Mouse (Mus musculus) ES-Bruce4 (cell line): Measurements from ENCODE around the gene Cflar. TPM values are rescaled to one million over a fixed set of nuclear protein-coding genes. Genes with fewer than 3 reads are reported as not detected.
"Not testable (repeated sequence)": the region's sequence is repeated elsewhere in the genome, so short reads cannot be mapped to it uniquely, and the experiment has no call there.

Experiments
- H3K27ac ChIP-seq: 2 replicates; pipeline ENCODE4 v1.5.1; 2012; ENCODE audit warnings: low read length, inconsistent platforms; ENCODE audit not compliant: insufficient read depth
- H3K27me3 ChIP-seq: 2 replicates; pipeline ENCODE4 v1.6.1; 2012; ENCODE audit warnings: mild to moderate bottlenecking, low read length, inconsistent platforms; ENCODE audit not compliant: control insufficient read depth, poor library complexity, insufficient read depth, severe bottlenecking
- H3K36me3 ChIP-seq: 2 replicates; pipeline ENCODE4 v1.6.1; 2012; ENCODE audit warnings: inconsistent platforms, mild to moderate bottlenecking, low read length, moderate library complexity; ENCODE audit not compliant: control insufficient read depth, poor library complexity, insufficient read depth, severe bottlenecking
- H3K4me1 ChIP-seq: one replicate; pipeline ENCODE4 v1.8.1; 2011; ENCODE audit warnings: low read length; ENCODE audit not compliant: control insufficient read depth, insufficient read depth
- H3K4me3 ChIP-seq: 2 replicates; pipeline ENCODE4 v1.5.1; 2011; ENCODE audit warnings: low read depth, mild to moderate bottlenecking, low read length
- H3K9ac ChIP-seq: 2 replicates; pipeline ENCODE4 v1.6.1; 2012; ENCODE audit warnings: low read depth, mild to moderate bottlenecking, inconsistent platforms; ENCODE audit not compliant: poor library complexity, severe bottlenecking
- H3K9me3 ChIP-seq: replicated peaks from 2 replicates; pipeline ENCODE4 v1.6.1; 2012; ENCODE audit warnings: mild to moderate bottlenecking, low read length, inconsistent platforms; ENCODE audit not compliant: control insufficient read depth, poor library complexity, insufficient read depth, severe bottlenecking
- CTCF ChIP-seq: IDR thresholded peaks from one replicate; pipeline ENCODE4 v1.8.1; 2011; ENCODE audit warnings: low read depth, low read length
- EP300 ChIP-seq: IDR thresholded peaks from 2 replicates; pipeline ENCODE4 v1.6.1; 2011; ENCODE audit warnings: low read depth, low read length; ENCODE audit not compliant: insufficient read depth
- POLR2A ChIP-seq: IDR thresholded peaks from one replicate; pipeline ENCODE4 v1.8.1; 2011; ENCODE audit warnings: low read length; ENCODE audit not compliant: insufficient read depth
- polyA plus RNA-seq: library from polyadenylated mRNA; stranded (reverse); fragments of >200 nt; gene quantifications from 2 replicates; pipeline ENCODE4 v1.2.4, GENCODE M21; 2011; ENCODE audit warnings: low read depth; ENCODE audit not compliant: missing spikeins, insufficient read depth, insufficient read length

The Cflar gene
- polyA plus RNA-seq, 1 experiment: 14.1 TPM

- Histone ChIP-seq H3K9me3 (peaks cover 17% of the 10 kb centered on the region), H3K27ac (no peak within 1 kb of the TSS), H3K9ac (peak within 1 kb of the TSS; percentile 72), H3K4me3 (peak within 1 kb of the TSS; percentile 61), H3K4me1 (no peaks in the 10 kb centered on the region), H3K27me3 (peaks cover 1% of the 10 kb centered on the region; the same call in 1 of the 2 replicates), H3K36me3 (no peaks in the 10 kb centered on the region)
- TF ChIP-seq CTCF (no peak), POLR2A (no peak), EP300 (no peak)
Observed at GRCm38 (mm10) chr1:58795291-58796058, 84.2 kb downstream of the Cflar start, which contains the start of gene Casp8. Gene Casp8 (plus strand): TSS chr1:58795374.

GRCm38 (mm10) chr1:58796059-58796363 is 84.7 kb downstream of the Cflar start:
- no peak for TF ChIP-seq EP300
- no peak for TF ChIP-seq POLR2A
- no peak for TF ChIP-seq CTCF
- no peak overlapping the region for H3K27ac ChIP-seq
- peaks cover 1% of the 10 kb centered on the region; the same call in 1 of the 2 replicates for H3K27me3 ChIP-seq
- no peaks in the 10 kb centered on the region for H3K4me1 ChIP-seq
- peak overlapping the region; percentile 72 for H3K9ac ChIP-seq
- H3K4me3 ChIP-seq: peak overlapping the region; percentile 61
- H3K9me3 ChIP-seq: peaks cover 13% of the 10 kb centered on the region
- H3K36me3 ChIP-seq: no peaks in the 10 kb centered on the region

- Histone ChIP-seq H3K27ac (no peak overlapping the region), H3K36me3 (no peaks in the 10 kb centered on the region), H3K9me3 (peaks cover 6% of the 10 kb centered on the region; the same call in 1 of the 2 replicates), H3K27me3 (peaks cover 1% of the 10 kb centered on the region; the same call in 1 of the 2 replicates), H3K9ac (no peak overlapping the region), H3K4me1 (no peaks in the 10 kb centered on the region), H3K4me3 (no peak overlapping the region)
- no peak for TF ChIP-seq EP300
- TF ChIP-seq POLR2A: no peak
- no peak for TF ChIP-seq CTCF
Observed at GRCm38 (mm10) chr1:58796853-58797252, 85.5 kb downstream of the Cflar start.

GRCm38 (mm10) chr1:58797370-58797769 is 86.1 kb downstream of the Cflar start:
- no peaks in the 10 kb centered on the region for H3K4me1 ChIP-seq
- H3K9ac ChIP-seq: no peak overlapping the region
- TF ChIP-seq EP300 (no peak), CTCF (no peak), POLR2A (no peak)
- H3K4me3 ChIP-seq: no peak overlapping the region
- H3K27ac ChIP-seq: no peak overlapping the region
- H3K36me3 ChIP-seq: no peaks in the 10 kb centered on the region
- peaks cover 1% of the 10 kb centered on the region; the same call in 1 of the 2 replicates for H3K27me3 ChIP-seq
- H3K9me3 ChIP-seq: peaks cover 2% of the 10 kb centered on the region; the same call in 1 of the 2 replicates

- Histone ChIP-seq H3K27me3 (peaks cover 1% of the 10 kb centered on the region; the same call in 1 of the 2 replicates), H3K36me3 (no peaks in the 10 kb centered on the region), H3K4me1 (no peaks in the 10 kb centered on the region), H3K27ac (no peak overlapping the region), H3K9me3 (no peaks in the 10 kb centered on the region), H3K4me3 (no peak overlapping the region), H3K9ac (no peak overlapping the region)
- no peak for TF ChIP-seq EP300
- TF ChIP-seq POLR2A: no peak
- no peak for TF ChIP-seq CTCF
Observed at GRCm38 (mm10) chr1:58798911-58799310, 87.6 kb downstream of the Cflar start.

GRCm38 (mm10) chr1:58800644-58801043 is 89.3 kb downstream of the Cflar start:
- not testable (repeated sequence) for H3K9ac ChIP-seq, H3K9me3 ChIP-seq, H3K4me3 ChIP-seq

More at GRCm38 (mm10) chr1:58800644-58801043, 89.3 kb downstream of the Cflar start:
- H3K4me1 ChIP-seq, H3K27me3 ChIP-seq, H3K36me3 ChIP-seq, H3K27ac ChIP-seq: not testable (repeated sequence)
